Mouse (Mus musculus): ENCODE measurements around the gene Ptdss2.

- TF ChIP-seq CTCF (IDR thresholded peaks at IDR 0.05; ENCODE audit: low read depth), result no peak
- no peak for TF ChIP-seq EP300 (IDR thresholded peaks at IDR 0.05; ENCODE audit: low read depth)
Measured at GRCm38 (mm10) chr7:141155362-141155761, 33.2 kb downstream of the Ptdss2 start.
